Mouse (Mus musculus) cerebellum, postnatal 36 days (tissue): ENCODE data around the gene Fbxl20.

Experiments
- DNase-seq, 2 experiments: peaks; one replicate each; pipeline ENCODE4 v3.0.0; 2021 to 2022; ENCODE audit warnings: mixed read lengths in 2 of 2

Gene Fbxl20

GRCm38 (mm10) chr11:98047745-98048144 is 102.5 kb downstream of the Fbxl20 start:
- DNase-seq, result peak; percentile 74 to 84

DNA sequence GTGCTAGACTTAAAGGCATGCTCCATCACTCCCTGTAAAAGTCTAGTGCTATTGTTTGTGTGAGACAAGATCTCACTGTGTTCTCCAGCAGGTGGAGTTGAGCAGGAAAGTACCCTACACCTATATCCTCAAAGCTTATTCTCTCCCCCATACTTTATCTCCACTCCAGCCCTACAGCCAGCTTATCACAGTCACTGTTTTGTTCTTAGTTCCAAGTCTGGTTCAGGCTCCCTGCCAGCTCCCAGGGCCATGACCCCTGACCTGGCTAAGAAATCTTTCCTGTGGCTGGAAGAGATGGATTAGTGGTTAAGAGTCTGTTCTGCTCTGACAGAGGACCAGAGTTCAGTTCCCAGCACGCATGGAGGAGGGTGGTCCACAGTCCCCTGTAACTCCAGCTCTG is 103.7 kb downstream of the Fbxl20 start:
- DNase-seq, result no peak

- DNase-seq, result no peak
Measured at GRCm38 (mm10) chr11:98045596-98045995, 104.6 kb downstream of the Fbxl20 start.

- peak in 1 of 2 experiments; percentile 47 for DNase-seq
Measured at GRCm38 (mm10) chr11:98044074-98044473, 106.1 kb downstream of the Fbxl20 start.

- DNase-seq, result no peak
Measured at GRCm38 (mm10) chr11:98042741-98043140, 107.5 kb downstream of the Fbxl20 start.

- DNase-seq, result no peak
Measured at GRCm38 (mm10) chr11:98040975-98041374, 109.2 kb downstream of the Fbxl20 start.

- peak; percentile 34 to 41 for DNase-seq
Measured at GRCm38 (mm10) chr11:98037871-98038270, 112.3 kb downstream of the Fbxl20 start.

- peak; percentile 67 to 71 for DNase-seq
Measured at GRCm38 (mm10) chr11:98035977-98036377, 114.2 kb downstream of the Fbxl20 start.

DNA sequence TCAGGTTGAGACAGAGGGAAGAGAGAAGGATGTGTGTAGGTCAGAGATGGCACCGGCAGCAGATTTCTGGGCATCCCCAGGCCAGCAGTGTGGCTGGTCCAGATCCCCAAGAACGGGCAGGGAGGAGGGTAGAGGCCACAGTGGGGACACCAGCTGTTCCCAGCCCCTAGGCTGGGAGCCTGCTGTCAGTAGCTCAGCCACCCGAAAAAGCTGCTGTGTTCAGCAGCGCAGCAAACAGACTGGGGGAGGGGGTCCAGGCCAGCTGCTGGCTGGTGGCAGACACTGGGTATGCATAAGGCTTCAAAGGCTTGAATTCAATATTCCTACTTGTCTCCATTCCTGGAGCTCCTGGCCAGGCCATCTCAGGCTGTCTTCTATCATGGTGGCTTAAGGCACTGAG is 115.4 kb downstream of the Fbxl20 start:
- DNase-seq, result no peak

- DNase-seq, result no peak
Measured at GRCm38 (mm10) chr11:98034061-98034460, 116.1 kb downstream of the Fbxl20 start.
